Mouse (Mus musculus) embryonic fibroblast, embryonic 13.5 days (primary cell): ENCODE measurements at regions not wholly inside any gene's neighbourhood (a gene's known extent, or its start where the extent isn't known, plus 50 kb on each side); places are given as distances from the start of the nearest gene placed in this dataset.

Experiments
- CTCF ChIP-seq: IDR thresholded peaks from 2 replicates; pipeline ENCODE4 v1.5.1; 2011; ENCODE audit warnings: mild to moderate bottlenecking, control low read depth, low read length, moderate library complexity, borderline replicate concordance; ENCODE audit not compliant: insufficient read depth
- POLR2A ChIP-seq: IDR thresholded peaks from 2 replicates; pipeline ENCODE4 v1.6.1; 2011; ENCODE audit warnings: low read depth, mild to moderate bottlenecking, control low read depth, low read length, moderate library complexity

- TF ChIP-seq CTCF, result no peak
- no peak for TF ChIP-seq POLR2A
Observed at GRCm38 (mm10) chr13:44250474-44251201, 466.1 kb downstream of the Cd83 start.
